Mouse (Mus musculus) liver, embryonic 14.5 days (tissue): ENCODE results near the gene Samd4. TPM values are rescaled to one million over a fixed set of nuclear protein-coding genes. Genes with fewer than 3 reads are reported as not detected.

ENCODE experiments used
- ATAC-seq: fragments of 200-750 bp; cut with Nextera tagmentation; 2 replicates; pipeline ENCODE4 v1.8.0; 2017; ENCODE audit warnings: moderate number of reproducible peaks, mild to moderate bottlenecking, moderate library complexity; ENCODE audit not compliant: insufficient read depth
- DNase-seq, 3 experiments: peaks; one replicate each; pipeline ENCODE4 v3.0.0-alpha.2; 2012 to 2013; ENCODE audit warnings: low read depth in 3 of 3, low spot score in 3 of 3
- H3K27ac ChIP-seq: fragments of 300-500 bp; sonication (generic); 2 replicates; pipeline ENCODE4 v1.5.1; 2014; ENCODE audit warnings: moderate library complexity, mild to moderate bottlenecking, control low read depth, inconsistent platforms
- H3K27me3 ChIP-seq: fragments of 300-500 bp; sonication (generic); 2 replicates; pipeline ENCODE4 v1.6.1; 2014; ENCODE audit warnings: mild to moderate bottlenecking, low read length, moderate library complexity; ENCODE audit not compliant: control insufficient read depth, insufficient read depth
- H3K36me3 ChIP-seq: fragments of 300-500 bp; sonication (generic); replicated peaks from 2 replicates; pipeline ENCODE4 v1.6.1; 2014; ENCODE audit warnings: low read depth; ENCODE audit not compliant: control insufficient read depth, insufficient read depth
- H3K4me1 ChIP-seq, 2 experiments: fragments of 200-500 bp in 1 of 2; fragments of 300-500 bp in 1 of 2; sonication (generic) in 1 of 2; replicated peaks; 2 replicates each; pipeline ENCODE4 v1.6.1; 2012 to 2014; ENCODE audit warnings: antibody characterized with exemption in 1 of 2, inconsistent platforms in 1 of 2, low read length in 1 of 2; ENCODE audit not compliant: control insufficient read depth in 2 of 2, insufficient read depth in 2 of 2
- H3K4me2 ChIP-seq: fragments of 300-500 bp; sonication (generic); 2 replicates; pipeline ENCODE4 v1.6.1; 2014; ENCODE audit warnings: low read depth, mild to moderate bottlenecking, control low read depth, moderate library complexity
- H3K4me3 ChIP-seq, 2 experiments: fragments of 200-500 bp in 1 of 2; fragments of 300-500 bp in 1 of 2; sonication (generic) in 1 of 2; 2 replicates each; pipeline ENCODE4 v1.5.1; 2012 to 2014; ENCODE audit warnings: low read depth in 2 of 2, low read length in 2 of 2, mild to moderate bottlenecking in 2 of 2, control low read depth in 1 of 2, inconsistent platforms in 1 of 2, moderate library complexity in 1 of 2; ENCODE audit not compliant: insufficient read depth in 1 of 2
- H3K9ac ChIP-seq: fragments of 300-500 bp; sonication (generic); replicated peaks from 2 replicates; pipeline ENCODE4 v1.6.1; 2014; ENCODE audit warnings: mild to moderate bottlenecking, control low read depth, moderate library complexity
- H3K9me3 ChIP-seq: fragments of 300-500 bp; sonication (generic); 2 replicates; pipeline ENCODE4 v1.6.1; 2016; ENCODE audit warnings: low read length, mixed read lengths; ENCODE audit not compliant: control insufficient read depth
- CTCF ChIP-seq: IDR thresholded peaks from 2 replicates; pipeline ENCODE4 v1.5.1; 2016; ENCODE audit warnings: antibody characterized with exemption, low read depth, control low read depth
- EP300 ChIP-seq: IDR thresholded peaks from 2 replicates; pipeline ENCODE4 v1.6.1; 2016; ENCODE audit warnings: antibody characterized with exemption, low read depth
- WGBS: fragments of 180-500 bp; shearing (Covaris S2); extraction: QIAGEN DNeasy Blood & Tissue Kit; methylation state at CpG from one replicate; pipeline ENCODE4 v1.1.7; 2014; ENCODE audit not compliant: insufficient replicate concordance; 5-methylcytosine and 5-hydroxymethylcytosine counted together
- polyA plus RNA-seq, 2 experiments: library from polyadenylated mRNA; depleted of rRNA in 1 of 2; stranded (reverse) in 1 of 2; unstranded in 1 of 2; fragments of >200 nt; fragmentation: Nextera tagmentation in 1 of 2; extraction: Ambion mirVana in 1 of 2; gene quantifications; 2 replicates each; pipeline versions ENCODE4 v1.2.1 to v1.2.3; 2012 to 2014

The Samd4 gene
- polyA plus RNA-seq, 2 experiments, result 0.19 to 0.39 TPM

DNA sequence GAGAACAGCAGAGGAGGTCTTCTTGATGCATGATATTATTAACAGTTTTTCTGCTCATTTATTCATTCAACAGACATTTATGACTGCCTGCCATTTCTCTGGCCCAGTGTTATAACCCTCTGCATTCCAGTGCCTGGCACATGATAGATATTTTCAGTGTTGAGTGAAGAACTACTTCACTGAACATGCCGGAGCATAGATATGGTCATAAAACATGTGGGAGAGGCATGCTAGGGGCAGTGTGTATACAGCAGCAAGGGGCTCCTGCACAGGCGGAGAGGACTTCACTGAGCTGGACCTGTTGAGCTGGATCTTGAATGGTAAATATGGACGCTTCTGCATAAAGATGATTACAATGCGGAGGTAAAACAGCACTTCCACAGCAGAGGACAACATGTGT is 6.4 kb downstream of the Samd4 start:
- no peaks in the 10 kb centered on the region for H3K9me3 ChIP-seq
- H3K4me3 ChIP-seq, result no peak overlapping the region
- no peak for ATAC-seq
- no peak overlapping the region for H3K4me2 ChIP-seq
- 74% methylated on average over 4 of the region's 4 CpGs for WGBS
- H3K9ac ChIP-seq, result no peak overlapping the region
- H3K4me1 ChIP-seq, result no peaks in the 10 kb centered on the region
- no peak for TF ChIP-seq EP300
- TF ChIP-seq CTCF, result no peak
- no peak overlapping the region for H3K27ac ChIP-seq
- peaks cover 22% of the 10 kb centered on the region for H3K27me3 ChIP-seq
- no peaks in the 10 kb centered on the region for H3K36me3 ChIP-seq
- no peak for DNase-seq

GRCm38 (mm10) chr14:46893961-46894360 is 11.3 kb downstream of the Samd4 start:
- Histone ChIP-seq H3K4me2 (no peak overlapping the region), H3K27ac (no peak overlapping the region), H3K4me3 (no peak overlapping the region), H3K27me3 (no peaks in the 10 kb centered on the region), H3K4me1 (no peaks in the 10 kb centered on the region), H3K9me3 (no peaks in the 10 kb centered on the region), H3K36me3 (no peaks in the 10 kb centered on the region), H3K9ac (no peak overlapping the region)
- WGBS, result 66% methylated on average over 10 of the region's 10 CpGs
- no peak for TF ChIP-seq CTCF
- ATAC-seq (no peak), DNase-seq (no peak)

DNA sequence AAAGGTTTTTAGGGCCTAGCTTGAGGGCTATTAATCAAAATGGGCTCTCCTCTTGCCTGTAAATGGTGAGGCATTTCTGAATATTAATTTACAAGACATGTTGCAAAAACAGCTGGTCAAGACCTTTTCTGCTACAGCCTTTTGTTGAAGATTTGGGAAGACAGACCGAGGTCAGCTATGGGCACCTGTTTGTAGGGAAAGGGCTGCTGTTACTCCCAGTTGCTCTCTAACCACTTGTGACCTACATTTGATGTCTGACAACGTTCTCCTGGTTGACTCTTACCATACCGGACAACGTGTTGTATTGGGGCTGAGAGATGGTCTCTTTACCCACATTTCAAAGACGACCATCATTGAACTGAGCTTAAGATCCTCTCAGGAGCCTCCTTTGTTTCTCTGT is 15.3 kb downstream of the Samd4 start:
- Histone ChIP-seq H3K9ac (no peak overlapping the region), H3K9me3 (no peaks in the 10 kb centered on the region), H3K36me3 (no peaks in the 10 kb centered on the region), H3K4me2 (no peak overlapping the region), H3K27me3 (no peaks in the 10 kb centered on the region), H3K4me1 (no peaks in the 10 kb centered on the region), H3K4me3 (no peak overlapping the region), H3K27ac (no peak overlapping the region)
- DNase-seq (no peak), ATAC-seq (no peak)
- WGBS, result 60% methylated on average over 5 of the region's 5 CpGs
- no peak for TF ChIP-seq CTCF

DNA sequence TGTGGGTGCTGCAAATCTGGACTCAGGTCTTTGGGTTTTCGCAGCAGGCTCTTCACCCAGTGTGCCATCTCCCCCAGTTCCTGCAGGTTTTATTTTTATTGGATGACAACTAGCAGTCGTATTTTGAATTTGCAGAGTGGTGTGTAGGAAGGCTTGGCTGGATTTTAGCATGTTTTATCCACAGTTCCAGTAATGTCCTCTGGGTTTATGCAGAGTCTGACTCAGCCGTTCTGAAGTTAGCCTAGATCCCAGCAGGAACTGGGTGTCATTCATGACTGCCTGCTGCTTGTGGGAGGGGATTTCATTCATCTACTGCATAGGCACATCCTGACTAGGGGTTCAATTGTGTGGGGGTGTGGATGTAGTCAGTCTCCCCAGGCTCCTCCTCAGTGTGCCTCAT is 16.0 kb downstream of the Samd4 start:
- no peak overlapping the region for H3K4me3 ChIP-seq
- no peak overlapping the region for H3K9ac ChIP-seq
- H3K4me1 ChIP-seq, result no peaks in the 10 kb centered on the region
- H3K27ac ChIP-seq, result no peak overlapping the region
- 47% methylated on average over 3 of the region's 3 CpGs for WGBS
- no peaks in the 10 kb centered on the region for H3K36me3 ChIP-seq
- H3K27me3 ChIP-seq, result no peaks in the 10 kb centered on the region
- ATAC-seq, result no peak
- H3K9me3 ChIP-seq, result no peaks in the 10 kb centered on the region
- no peak for TF ChIP-seq CTCF
- TF ChIP-seq EP300, result no peak
- H3K4me2 ChIP-seq, result no peak overlapping the region
- DNase-seq, result no peak

- H3K9ac ChIP-seq, result no peak overlapping the region
- H3K4me3 ChIP-seq, result no peak overlapping the region
- TF ChIP-seq CTCF (no peak), EP300 (no peak)
- H3K27me3 ChIP-seq, result no peaks in the 10 kb centered on the region
- DNase-seq (no peak), ATAC-seq (no peak)
- H3K36me3 ChIP-seq, result no peaks in the 10 kb centered on the region
- H3K4me1 ChIP-seq, result no peaks in the 10 kb centered on the region
- H3K9me3 ChIP-seq, result no peaks in the 10 kb centered on the region
- no peak overlapping the region for H3K27ac ChIP-seq
- no peak overlapping the region for H3K4me2 ChIP-seq
- 64% methylated on average over 9 of the region's 9 CpGs for WGBS
These were observed 19.9 kb downstream of the Samd4 start for GRCm38 (mm10) chr14:46902498-46903087.
